Mouse (Mus musculus): ENCODE results near the gene Crip3. TPM values are rescaled to one million over a fixed set of nuclear protein-coding genes. Genes with fewer than 3 reads are reported as not detected.

Gene Crip3
- polyA plus RNA-seq, 1 experiment from 2014 or later: not detected

GRCm38 (mm10) chr17:46452683-46453082, 24.0 kb downstream of the Crip3 start:
- Histone ChIP-seq H3K27me3 (ENCODE audit: control insufficient read depth, insufficient read depth, low read length) (peaks cover 54% of the 10 kb centered on the region), H3K27ac (replicated peaks; ENCODE audit: low read depth, low read length) (no peak overlapping the region), H3K4me3 (ENCODE audit: low read depth, low read length) (no peak overlapping the region), H3K4me1 (ENCODE audit: control insufficient read depth, insufficient read depth, low read length) (peaks cover 20% of the 10 kb centered on the region), H3K9ac (ENCODE audit: low read length) (no peak overlapping the region), H3K36me3 (ENCODE audit: control insufficient read depth, insufficient read depth, low read length) (no peaks in the 10 kb centered on the region), H3K9me3 (ENCODE audit: control insufficient read depth, low read length) (no peaks in the 10 kb centered on the region), H3K4me2 (ENCODE audit: low read depth, severe bottlenecking) (no peak overlapping the region)
- DNase-seq (ENCODE audit: low spot score): no peak
- 21% methylated on average over 5 of the region's 5 CpGs for WGBS
- ATAC-seq (ENCODE audit: insufficient number of reproducible peaks, low FRiP score, low TSS enrichment, low read depth): no peak

- H3K4me1 ChIP-seq (ENCODE audit: control insufficient read depth, insufficient read depth, low read length): peaks cover 20% of the 10 kb centered on the region
- no peaks in the 10 kb centered on the region for H3K36me3 ChIP-seq (ENCODE audit: control insufficient read depth, insufficient read depth, low read length)
- no peak overlapping the region for H3K27ac ChIP-seq (replicated peaks; ENCODE audit: low read depth, low read length)
- WGBS: 5% methylated on average over 13 of the region's 13 CpGs
- no peak overlapping the region for H3K9ac ChIP-seq (ENCODE audit: low read length)
- H3K4me2 ChIP-seq (ENCODE audit: low read depth, severe bottlenecking): peak overlapping the region; percentile 88; the same call in 1 of the 2 replicates
- H3K4me3 ChIP-seq (ENCODE audit: low read depth, low read length): no peak overlapping the region
- no peak for DNase-seq (ENCODE audit: low spot score)
- ATAC-seq (ENCODE audit: insufficient number of reproducible peaks, low FRiP score, low TSS enrichment, low read depth): no peak
- peaks cover 62% of the 10 kb centered on the region for H3K27me3 ChIP-seq (ENCODE audit: control insufficient read depth, insufficient read depth, low read length)
- no peaks in the 10 kb centered on the region for H3K9me3 ChIP-seq (ENCODE audit: control insufficient read depth, low read length)
Measured at GRCm38 (mm10) chr17:46453302-46453948, 24.7 kb downstream of the Crip3 start.

- Histone ChIP-seq H3K4me2 (ENCODE audit: low read depth, severe bottlenecking) (peak overlapping the region; percentile 88), H3K27me3 (ENCODE audit: control insufficient read depth, insufficient read depth, low read length) (peaks cover 65% of the 10 kb centered on the region), H3K4me3 (ENCODE audit: low read depth, low read length) (peak overlapping the region; percentile 42; the same call in 1 of the 2 replicates), H3K4me1 (ENCODE audit: control insufficient read depth, insufficient read depth, low read length) (peaks cover 20% of the 10 kb centered on the region), H3K9ac (ENCODE audit: low read length) (no peak overlapping the region), H3K27ac (replicated peaks; ENCODE audit: low read depth, low read length) (no peak overlapping the region), H3K9me3 (ENCODE audit: control insufficient read depth, low read length) (no peaks in the 10 kb centered on the region), H3K36me3 (ENCODE audit: control insufficient read depth, insufficient read depth, low read length) (no peaks in the 10 kb centered on the region)
- DNase-seq (ENCODE audit: low spot score) (no peak), ATAC-seq (ENCODE audit: insufficient number of reproducible peaks, low FRiP score, low TSS enrichment, low read depth) (no peak)
- WGBS: 2% methylated on average over 26 of the region's 26 CpGs
Measured at GRCm38 (mm10) chr17:46453970-46454411, 25.3 kb downstream of the Crip3 start.

GRCm38 (mm10) chr17:46454539-46454938, 25.8 kb downstream of the Crip3 start:
- DNase-seq (ENCODE audit: low spot score) (no peak), ATAC-seq (ENCODE audit: insufficient number of reproducible peaks, low FRiP score, low TSS enrichment, low read depth) (peak; percentile 35; the same call in 1 of the 2 replicates)
- Histone ChIP-seq H3K27me3 (ENCODE audit: control insufficient read depth, insufficient read depth, low read length) (peaks cover 70% of the 10 kb centered on the region), H3K4me2 (ENCODE audit: low read depth, severe bottlenecking) (peak overlapping the region; percentile 88), H3K27ac (replicated peaks; ENCODE audit: low read depth, low read length) (no peak overlapping the region), H3K4me1 (ENCODE audit: control insufficient read depth, insufficient read depth, low read length) (peaks cover 20% of the 10 kb centered on the region), H3K36me3 (ENCODE audit: control insufficient read depth, insufficient read depth, low read length) (no peaks in the 10 kb centered on the region), H3K4me3 (ENCODE audit: low read depth, low read length) (peak overlapping the region; percentile 42), H3K9ac (ENCODE audit: low read length) (peak overlapping the region; percentile 40; the same call in 1 of the 2 replicates), H3K9me3 (ENCODE audit: control insufficient read depth, low read length) (no peaks in the 10 kb centered on the region)
- 4% methylated on average over 9 of the region's 9 CpGs for WGBS

GRCm38 (mm10) chr17:46455110-46455691, 26.5 kb downstream of the Crip3 start:
- Histone ChIP-seq H3K4me2 (ENCODE audit: low read depth, severe bottlenecking) (peak overlapping the region; percentile 88), H3K4me1 (ENCODE audit: control insufficient read depth, insufficient read depth, low read length) (peaks cover 20% of the 10 kb centered on the region), H3K9ac (ENCODE audit: low read length) (peak overlapping the region; percentile 40; the same call in 1 of the 2 replicates), H3K36me3 (ENCODE audit: control insufficient read depth, insufficient read depth, low read length) (no peaks in the 10 kb centered on the region), H3K4me3 (ENCODE audit: low read depth, low read length) (peak overlapping the region; percentile 42), H3K9me3 (ENCODE audit: control insufficient read depth, low read length) (no peaks in the 10 kb centered on the region), H3K27me3 (ENCODE audit: control insufficient read depth, insufficient read depth, low read length) (peaks cover 77% of the 10 kb centered on the region), H3K27ac (replicated peaks; ENCODE audit: low read depth, low read length) (no peak overlapping the region)
- peak; percentile 64 for DNase-seq (ENCODE audit: low spot score)
- ATAC-seq (ENCODE audit: insufficient number of reproducible peaks, low FRiP score, low TSS enrichment, low read depth): peak; percentile 49; the same call in 1 of the 2 replicates
- WGBS: under 1% methylated on average over 31 of the region's 33 CpGs

GRCm38 (mm10) chr17:46457791-46458190, 29.1 kb downstream of the Crip3 start:
- Histone ChIP-seq H3K4me2 (ENCODE audit: low read depth, severe bottlenecking) (no peak overlapping the region), H3K27ac (replicated peaks; ENCODE audit: low read depth, low read length) (no peak overlapping the region), H3K27me3 (ENCODE audit: control insufficient read depth, insufficient read depth, low read length) (peaks cover 80% of the 10 kb centered on the region), H3K9me3 (ENCODE audit: control insufficient read depth, low read length) (no peaks in the 10 kb centered on the region), H3K4me3 (ENCODE audit: low read depth, low read length) (no peak overlapping the region), H3K4me1 (ENCODE audit: control insufficient read depth, insufficient read depth, low read length) (peaks cover 20% of the 10 kb centered on the region), H3K36me3 (ENCODE audit: control insufficient read depth, insufficient read depth, low read length) (no peaks in the 10 kb centered on the region), H3K9ac (ENCODE audit: low read length) (no peak overlapping the region)
- ATAC-seq (ENCODE audit: insufficient number of reproducible peaks, low FRiP score, low TSS enrichment, low read depth) (no peak), DNase-seq (ENCODE audit: low spot score) (peak; percentile 62)
- 11% methylated on average over 10 of the region's 10 CpGs for WGBS

- H3K4me2 ChIP-seq (ENCODE audit: low read depth, severe bottlenecking): no peak overlapping the region
- no peak overlapping the region for H3K27ac ChIP-seq (replicated peaks; ENCODE audit: low read depth, low read length)
- H3K27me3 ChIP-seq (ENCODE audit: control insufficient read depth, insufficient read depth, low read length): peaks cover 75% of the 10 kb centered on the region
- H3K9me3 ChIP-seq (ENCODE audit: control insufficient read depth, low read length): no peaks in the 10 kb centered on the region
- 44% methylated on average over 3 of the region's 3 CpGs for WGBS
- DNase-seq (ENCODE audit: low spot score): no peak
- H3K4me1 ChIP-seq (ENCODE audit: control insufficient read depth, insufficient read depth, low read length): peaks cover 17% of the 10 kb centered on the region
- ATAC-seq (ENCODE audit: insufficient number of reproducible peaks, low FRiP score, low TSS enrichment, low read depth): no peak
- H3K36me3 ChIP-seq (ENCODE audit: control insufficient read depth, insufficient read depth, low read length): no peaks in the 10 kb centered on the region
- no peak overlapping the region for H3K9ac ChIP-seq (ENCODE audit: low read length)
- no peak overlapping the region for H3K4me3 ChIP-seq (ENCODE audit: low read depth, low read length)
Measured at GRCm38 (mm10) chr17:46458439-46458838, 29.7 kb downstream of the Crip3 start.

GRCm38 (mm10) chr17:46460673-46461072, 31.9 kb downstream of the Crip3 start:
- H3K27ac ChIP-seq (replicated peaks; ENCODE audit: low read depth, low read length): no peak overlapping the region
- no peaks in the 10 kb centered on the region for H3K9me3 ChIP-seq (ENCODE audit: control insufficient read depth, low read length)
- H3K9ac ChIP-seq (ENCODE audit: low read length): no peak overlapping the region
- DNase-seq (ENCODE audit: low spot score): no peak
- no peaks in the 10 kb centered on the region for H3K36me3 ChIP-seq (ENCODE audit: control insufficient read depth, insufficient read depth, low read length)
- peaks cover 55% of the 10 kb centered on the region for H3K27me3 ChIP-seq (ENCODE audit: control insufficient read depth, insufficient read depth, low read length)
- ATAC-seq (ENCODE audit: insufficient number of reproducible peaks, low FRiP score, low TSS enrichment, low read depth): peak; percentile 42; the same call in 1 of the 2 replicates
- peaks cover 1% of the 10 kb centered on the region; the same call in 1 of the 2 replicates for H3K4me1 ChIP-seq (ENCODE audit: control insufficient read depth, insufficient read depth, low read length)
- peak overlapping the region; percentile 42 for H3K4me2 ChIP-seq (ENCODE audit: low read depth, severe bottlenecking)
- under 1% methylated on average over 32 of the region's 32 CpGs for WGBS
- peak overlapping the region; percentile 12; the same call in 1 of the 2 replicates for H3K4me3 ChIP-seq (ENCODE audit: low read depth, low read length)
